ENCODE assay signal across 24 mouse cellular contexts in the genomic region with DNA sequence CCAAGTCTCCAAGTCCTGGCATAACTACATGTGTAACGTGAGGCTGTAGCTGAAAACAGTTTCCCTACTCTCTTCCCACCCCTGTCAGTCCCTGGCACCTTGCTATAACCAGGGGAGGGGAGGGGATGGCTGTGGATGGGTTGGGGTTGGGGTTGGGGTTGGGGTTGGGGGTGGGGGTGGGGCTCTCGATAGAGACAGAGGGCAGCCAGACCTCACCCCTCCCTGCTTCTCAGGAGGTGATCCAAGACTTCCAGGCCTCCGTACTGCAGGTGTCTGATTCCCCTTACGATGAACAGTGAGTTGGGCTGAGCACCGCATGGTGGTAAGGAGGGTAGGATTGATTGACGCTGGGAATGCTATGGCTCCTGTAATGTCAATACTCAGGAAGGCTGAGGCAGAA. TPM values are rescaled to one million over a fixed set of nuclear protein-coding genes. Genes with fewer than 3 reads are reported as not detected.
"Had no signal": no experiment of that assay in that cellular context is flagged by ENCODE, and none has a peak within 500 bp of the region (broad histone marks: within the 10 kb centered on the region; RNA-seq: fewer than 3 reads in every experiment).

No protein-coding gene starts in this region.

- H3K27ac ChIP-seq: neural tube, embryonic 13.5 days; neural tube, embryonic 15.5 days; stomach, embryonic 15.5 days; stomach, postnatal 0 days had no signal

- H3K4me1 ChIP-seq: neural tube, embryonic 13.5 days; neural tube, embryonic 15.5 days; stomach, embryonic 15.5 days had no signal

- H3K9ac ChIP-seq: neural tube, embryonic 13.5 days; neural tube, embryonic 15.5 days; stomach, embryonic 15.5 days had no signal

- H3K4me2 ChIP-seq: neural tube, embryonic 13.5 days; neural tube, embryonic 15.5 days; stomach, embryonic 15.5 days had no signal

- H3K27me3 ChIP-seq: neural tube, embryonic 13.5 days; stomach, embryonic 15.5 days had no signal

- DNase-seq: retina, postnatal 1 day; right cerebral cortex, adult 18-20 months; right cerebral cortex, postnatal 14 days; right cerebral cortex, postnatal 25 days; right cerebral cortex, postnatal 4 days; spleen, adult 18-20 months; thymus, adult 18-20 months; thymus, adult 2 months; thymus, postnatal 14 days; thymus, postnatal 25 days; thymus, postnatal 36 days; thymus, postnatal 4 days had no signal

- H3K36me3 ChIP-seq: stomach, embryonic 15.5 days had no signal

- H3K9me3 ChIP-seq: neural tube, embryonic 13.5 days; neural tube, embryonic 15.5 days; stomach, embryonic 15.5 days had no signal

- H3K4me3 ChIP-seq: neural tube, embryonic 13.5 days; neural tube, embryonic 15.5 days; stomach, embryonic 15.5 days had no signal

RNA-seq across cellular contexts. Expression of gene Tfr2, which starts 3.9 kb away (rescaled TPM):
- total RNA-seq: neutrophil, adult 5-6 weeks had no signal

RNA-seq across cellular contexts. Expression of gene Actl6b, which starts 12.4 kb away (rescaled TPM):
- total RNA-seq: neutrophil, adult 5-6 weeks had no signal
- polyA plus RNA-seq: spleen, adult 2 months; thymus, adult 2 months had no signal

RNA-seq across cellular contexts. Expression of gene Epo, which starts 32.7 kb away (rescaled TPM):
- total RNA-seq: neutrophil, adult 5-6 weeks had no signal
- polyA plus RNA-seq: neural tube, embryonic 13.5 days; neural tube, embryonic 14.5 days; neural tube, embryonic 15.5 days; small intestine, adult 2 months; spleen, adult 2 months; stomach, embryonic 15.5 days; stomach, embryonic 16.5 days; stomach, postnatal 0 days; testis, adult 2 months; thymus, adult 2 months; thymus, postnatal 0 days; urinary bladder, adult 2 months had no signal
